Mouse (Mus musculus): ENCODE data around the gene Orc5.
A peak's percentile ranks its signal among the peaks of the same experiment; 100 is the strongest.
"Not testable (repeated sequence)": the region's sequence is repeated elsewhere in the genome, so short reads cannot be mapped to it uniquely, and the experiment has no call there.

Gene Orc5

GRCm38 (mm10) chr5:22532571-22532970 lies 17.7 kb downstream of the Orc5 start:
- no peak for DNase-seq (ENCODE audit: low spot score)

GRCm38 (mm10) chr5:22522612-22523011 lies 27.6 kb downstream of the Orc5 start:
- no peak for DNase-seq (ENCODE audit: low spot score)

GRCm38 (mm10) chr5:22519708-22520107 lies 30.5 kb downstream of the Orc5 start:
- DNase-seq (ENCODE audit: low spot score) = no peak

GRCm38 (mm10) chr5:22515745-22516144 lies 34.5 kb downstream of the Orc5 start:
- not testable (repeated sequence) for DNase-seq (ENCODE audit: low spot score)

- not testable (repeated sequence) for DNase-seq (ENCODE audit: low spot score)
Measured at GRCm38 (mm10) chr5:22514231-22514630, 36.0 kb downstream of the Orc5 start.

GRCm38 (mm10) chr5:22512579-22512978 lies 37.6 kb downstream of the Orc5 start:
- not testable (repeated sequence) for DNase-seq (ENCODE audit: low spot score)

- no peak for DNase-seq (ENCODE audit: low spot score)
Measured at GRCm38 (mm10) chr5:22511824-22512223, 38.4 kb downstream of the Orc5 start.

GRCm38 (mm10) chr5:22508560-22508959 lies 41.7 kb downstream of the Orc5 start:
- no peak for DNase-seq (ENCODE audit: low spot score)

- DNase-seq (ENCODE audit: low spot score) = no peak
Measured at GRCm38 (mm10) chr5:22499437-22499836, 50.8 kb downstream of the Orc5 start.

GRCm38 (mm10) chr5:22491088-22491487 lies 59.1 kb downstream of the Orc5 start:
- DNase-seq (ENCODE audit: low spot score) = no peak

GRCm38 (mm10) chr5:22489091-22489490 lies 61.1 kb downstream of the Orc5 start:
- peak; percentile 30 for DNase-seq (ENCODE audit: low spot score)

- DNase-seq (ENCODE audit: low spot score) = no peak
Measured at GRCm38 (mm10) chr5:22486601-22487206, 63.5 kb downstream of the Orc5 start.

GRCm38 (mm10) chr5:22485764-22486163 lies 64.5 kb downstream of the Orc5 start:
- peak; percentile 42 for DNase-seq (ENCODE audit: low spot score)

GRCm38 (mm10) chr5:22482567-22482966 lies 67.7 kb downstream of the Orc5 start:
- no peak for DNase-seq (ENCODE audit: low spot score)

- DNase-seq (ENCODE audit: low spot score) = not testable (repeated sequence)
Measured at GRCm38 (mm10) chr5:22472445-22472844, 77.8 kb downstream of the Orc5 start.

- no peak for DNase-seq (ENCODE audit: low spot score)
Measured at GRCm38 (mm10) chr5:22471243-22471642, 79.0 kb downstream of the Orc5 start.

- no peak for DNase-seq (ENCODE audit: low spot score)
Measured at GRCm38 (mm10) chr5:22452871-22453661, 97.2 kb downstream of the Orc5 start.

- DNase-seq (ENCODE audit: low spot score) = no peak
Measured at GRCm38 (mm10) chr5:22452452-22452851, 97.8 kb downstream of the Orc5 start.

GRCm38 (mm10) chr5:22451764-22452163 lies 98.5 kb downstream of the Orc5 start:
- no peak for DNase-seq (ENCODE audit: low spot score)

GRCm38 (mm10) chr5:22449492-22449891 lies 100.7 kb downstream of the Orc5 start:
- no peak for DNase-seq (ENCODE audit: low spot score)
